Mouse (Mus musculus) adrenal gland, postnatal 25 days (tissue): ENCODE measurements around the gene Sarnp. TPM values are rescaled to one million over a fixed set of nuclear protein-coding genes. Genes with fewer than 3 reads are reported as not detected.
"Not testable (repeated sequence)": the region's sequence is repeated elsewhere in the genome, so short reads cannot be mapped to it uniquely, and the experiment has no call there.

Source experiments
- DNase-seq: peaks from one replicate; pipeline ENCODE4 v3.0.0; 2021; ENCODE audit warnings: mixed read lengths
- total RNA-seq: library from RNA; stranded (reverse); gene quantifications from 2 replicates; pipeline ENCODE4 v1.2.3, GENCODE M21; 2021

The Sarnp gene
- total RNA-seq, 1 experiment from 2014 or later, result 54.6 TPM

DNA sequence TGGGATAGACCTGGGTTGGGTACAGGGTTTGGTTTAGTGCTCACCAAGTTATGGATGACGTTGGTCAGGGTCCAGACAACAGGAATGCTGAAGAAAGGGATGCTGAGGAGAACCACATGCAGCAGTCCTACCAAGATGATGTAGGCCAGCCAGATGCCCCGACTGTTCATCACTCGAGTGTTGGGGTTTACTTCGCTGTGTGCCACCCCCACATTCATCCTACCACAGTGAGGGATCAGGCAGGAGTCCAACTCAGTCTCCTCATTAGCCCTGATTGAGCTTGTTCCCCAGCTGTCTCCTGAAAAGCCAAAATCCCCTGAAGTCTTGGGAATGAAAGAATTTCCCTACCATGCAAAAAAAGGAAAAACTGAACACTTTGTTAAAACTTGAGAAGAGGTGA is 3.1 kb downstream of the Sarnp start:
- no peak for DNase-seq

DNA sequence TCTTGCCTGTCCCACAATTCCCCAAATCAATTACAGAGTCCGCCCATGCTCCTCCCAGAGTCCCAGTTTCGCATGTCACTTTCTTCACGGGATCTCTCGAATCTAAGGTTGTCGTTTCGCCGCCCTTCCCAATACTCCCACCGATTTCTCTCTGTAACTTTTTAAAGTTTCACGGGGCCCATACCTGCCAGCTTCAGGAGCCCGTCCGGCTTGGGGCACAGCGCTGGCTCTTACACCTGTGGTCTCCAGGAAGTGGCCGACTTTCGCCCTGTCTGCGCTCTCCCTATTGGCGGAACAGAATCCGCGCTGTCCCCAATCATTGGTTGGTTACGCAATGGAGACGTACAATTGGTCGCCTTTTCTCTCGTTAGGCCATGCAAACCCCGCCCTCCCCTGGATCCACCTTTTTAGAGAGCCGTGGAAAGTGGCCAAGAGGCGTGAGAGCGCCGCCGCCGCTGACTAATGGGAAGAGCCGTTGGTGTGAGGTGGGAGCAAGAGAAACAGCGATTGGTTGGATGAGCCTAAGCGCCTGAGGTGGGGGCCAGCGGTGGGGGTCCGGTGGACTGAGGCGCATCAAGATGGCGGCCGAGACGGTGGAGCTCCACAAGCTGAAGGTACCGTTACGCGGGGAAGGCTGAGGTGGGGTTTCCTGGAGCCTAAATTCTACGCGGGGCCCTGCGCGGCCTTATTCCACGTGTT is 4.4 kb downstream of the Sarnp start, which contains the start of gene Ormdl2:
Gene Ormdl2, minus strand, starts transcription at position 288 of the 699 bp plus-strand sequence.
- peak; percentile 98 for DNase-seq

GRCm38 (mm10) chr10:128822135-128822534 is 5.0 kb downstream of the Sarnp start:
- no peak for DNase-seq

DNA sequence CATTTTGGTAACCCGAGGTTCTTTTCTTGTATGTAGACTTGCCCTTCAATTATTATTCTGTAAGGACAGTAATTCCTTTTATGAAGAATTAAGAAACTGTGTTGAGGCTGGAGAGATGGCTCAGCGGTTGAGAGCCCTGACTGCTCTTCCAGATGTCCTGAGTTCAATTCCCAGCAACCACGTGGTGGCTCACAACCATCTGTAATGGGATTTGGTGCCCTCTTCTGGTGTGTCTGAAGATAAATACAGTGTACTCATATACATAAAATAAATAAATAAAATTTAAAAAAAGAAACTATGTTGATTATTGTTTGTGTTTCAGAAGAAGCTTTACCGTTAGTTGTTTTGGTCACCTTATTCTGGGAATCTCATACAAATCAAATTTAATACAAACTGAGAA is 6.0 kb downstream of the Sarnp start:
- not testable (repeated sequence) for DNase-seq

GRCm38 (mm10) chr10:128823821-128824220 is 6.7 kb downstream of the Sarnp start:
- no peak for DNase-seq

GRCm38 (mm10) chr10:128837400-128837799 is 20.3 kb downstream of the Sarnp start:
- DNase-seq, result no peak

DNA sequence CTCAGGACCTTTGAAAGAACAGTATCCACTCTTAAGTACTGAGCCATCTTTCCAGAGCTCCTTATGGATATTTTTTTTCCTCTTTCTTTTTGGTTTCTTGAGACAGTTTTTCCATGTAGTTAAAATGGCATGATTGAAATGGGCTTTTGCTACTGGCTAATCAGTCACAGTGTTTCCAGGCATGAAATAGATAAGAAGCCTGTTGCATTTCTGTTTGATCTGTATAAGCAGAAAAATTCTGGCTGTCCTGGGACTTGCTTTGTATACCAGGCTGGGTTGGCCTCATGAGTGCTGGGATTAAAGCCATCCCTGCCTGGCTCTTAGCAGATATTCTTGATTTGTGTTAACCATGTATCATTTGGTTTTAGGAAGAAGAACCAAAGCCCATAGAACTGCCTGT is 22.3 kb downstream of the Sarnp start:
- DNase-seq, result no peak

GRCm38 (mm10) chr10:128840612-128841011 is 23.5 kb downstream of the Sarnp start:
- DNase-seq, result no peak

DNA sequence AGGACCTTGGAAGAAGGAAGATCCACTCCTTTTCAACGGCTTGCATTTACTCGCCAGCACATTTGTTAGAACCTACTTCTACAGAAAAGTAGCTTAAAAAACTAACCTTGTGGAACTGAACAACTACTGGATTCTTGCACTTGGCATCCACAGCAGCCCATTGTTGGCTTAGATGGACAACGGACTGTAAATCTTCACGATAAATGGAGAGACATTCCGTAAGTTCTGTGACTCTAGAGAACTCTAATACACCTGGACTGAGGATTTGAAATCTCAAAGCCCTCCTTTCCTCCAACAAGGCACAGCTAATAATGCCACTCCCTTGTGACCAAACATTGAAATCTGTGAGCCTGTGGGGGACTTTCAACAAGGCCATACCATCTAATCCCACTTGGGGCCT is 26.1 kb downstream of the Sarnp start:
- no peak for DNase-seq

- DNase-seq, result no peak
These were observed 28.4 kb downstream of the Sarnp start for GRCm38 (mm10) chr10:128845516-128845915.

- DNase-seq, result no peak
These were observed 29.5 kb downstream of the Sarnp start for GRCm38 (mm10) chr10:128846664-128847063.

DNA sequence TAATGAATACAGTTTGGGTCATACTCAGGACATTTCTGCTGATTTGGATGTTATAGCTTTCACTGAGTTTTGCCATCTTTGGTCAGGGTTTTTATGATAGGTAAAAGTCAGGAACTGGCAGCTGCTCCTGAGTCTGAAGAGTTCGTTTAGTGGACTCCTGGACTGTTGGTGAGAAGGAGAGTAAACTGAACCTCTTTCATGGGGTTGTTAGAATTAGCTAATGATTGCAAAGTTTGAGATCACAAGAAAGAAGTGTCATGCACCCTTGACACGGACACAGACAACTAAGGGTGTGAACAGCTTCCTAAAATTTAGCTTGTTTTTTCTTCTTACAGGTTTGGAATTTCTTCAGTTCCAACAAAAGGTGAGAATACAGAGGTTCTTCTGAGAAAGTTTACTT is 31.3 kb downstream of the Sarnp start:
- DNase-seq, result no peak

DNA sequence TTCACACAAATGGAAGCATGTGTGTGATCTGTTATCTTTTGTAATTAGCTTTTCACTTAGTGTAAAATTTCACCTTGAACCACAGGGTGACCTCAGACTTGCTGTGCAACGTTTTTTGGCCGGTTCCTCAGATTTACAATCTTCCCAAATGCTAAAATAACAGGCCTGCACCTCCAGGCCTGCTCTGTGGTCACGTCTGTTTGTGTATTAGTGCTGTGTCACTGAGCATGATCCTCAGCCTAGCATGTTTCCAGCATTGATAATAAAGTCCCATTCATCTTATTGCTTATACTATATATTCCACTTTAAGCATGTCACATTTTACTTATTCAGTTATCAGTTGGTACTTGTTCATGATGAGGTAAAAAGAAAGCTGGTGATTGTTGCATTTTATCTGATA is 33.2 kb downstream of the Sarnp start:
- DNase-seq, result no peak

GRCm38 (mm10) chr10:128861176-128861575 is 44.0 kb downstream of the Sarnp start:
- no peak for DNase-seq

- no peak for DNase-seq
These were observed 48.9 kb downstream of the Sarnp start for GRCm38 (mm10) chr10:128866042-128866441.

GRCm38 (mm10) chr10:128866518-128866917 is 49.4 kb downstream of the Sarnp start:
- no peak for DNase-seq

GRCm38 (mm10) chr10:128870341-128870740 is 53.2 kb downstream of the Sarnp start:
- DNase-seq, result no peak

- DNase-seq, result no peak
These were observed 61.2 kb downstream of the Sarnp start for GRCm38 (mm10) chr10:128878291-128878690.

DNA sequence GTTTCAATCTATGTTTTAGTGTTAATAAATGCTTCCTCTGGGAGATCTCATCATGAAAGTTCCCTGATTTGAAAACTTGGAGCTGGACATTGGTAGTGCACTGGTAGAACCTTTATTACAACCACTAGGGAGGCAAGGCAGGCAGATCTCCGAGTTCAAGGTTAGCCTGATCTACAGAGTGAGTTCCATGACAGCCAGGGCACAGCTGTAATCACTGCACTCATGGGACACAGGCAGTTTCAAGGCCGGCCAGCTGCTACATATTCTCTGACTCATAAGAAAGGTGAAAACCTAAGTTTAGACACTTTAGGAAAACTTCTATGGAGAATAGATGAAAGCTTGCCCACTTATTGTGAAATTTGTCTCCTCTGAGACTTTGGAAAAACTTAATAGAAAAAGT is 61.7 kb downstream of the Sarnp start:
- no peak for DNase-seq

- no peak for DNase-seq
These were observed 64.9 kb downstream of the Sarnp start for GRCm38 (mm10) chr10:128882067-128882466.

DNA sequence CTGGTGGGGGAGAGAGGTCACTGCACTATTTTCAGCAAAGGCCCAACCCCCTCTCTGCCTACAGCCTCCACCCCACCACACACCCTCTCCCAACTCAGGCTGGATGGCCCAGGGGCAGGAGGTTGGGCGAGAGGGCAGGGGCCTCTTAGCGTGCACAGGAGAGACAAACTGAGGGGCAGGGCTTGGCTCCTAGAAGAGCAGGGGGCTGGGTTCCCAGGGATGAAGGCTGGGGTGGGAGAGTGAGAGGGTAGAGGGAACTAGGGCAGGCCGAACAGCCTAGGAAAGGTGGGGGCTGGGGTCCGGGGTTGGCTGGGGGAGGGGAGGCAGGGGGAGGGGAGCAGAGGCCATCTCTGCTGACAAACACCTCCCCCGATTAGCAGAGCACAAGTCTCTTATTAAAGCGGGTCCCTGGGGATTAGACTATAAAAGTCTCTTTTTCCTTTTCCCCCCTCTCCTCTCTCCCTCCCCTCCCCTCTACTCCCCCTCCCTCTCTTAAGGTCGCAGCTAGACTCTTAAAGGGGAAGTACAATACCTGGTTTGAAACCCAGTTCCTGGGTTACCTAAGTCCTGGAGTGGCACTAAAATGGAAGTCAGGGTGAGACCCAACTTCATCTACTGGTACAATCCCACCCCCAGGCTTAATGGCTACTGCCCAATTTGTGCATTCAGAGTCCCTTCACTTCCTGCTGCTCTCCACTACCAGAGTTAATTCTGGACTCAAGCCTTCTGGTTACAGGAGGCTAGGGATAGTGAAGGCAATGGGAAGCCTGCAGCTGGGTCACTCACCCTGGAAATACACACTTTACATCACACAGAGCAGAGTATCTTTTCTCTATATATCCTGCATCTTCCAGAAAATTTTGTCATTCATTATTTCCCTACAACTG is 72.1 kb downstream of the Sarnp start:
- no peak for DNase-seq

- no peak for DNase-seq
These were observed 72.7 kb downstream of the Sarnp start for GRCm38 (mm10) chr10:128889846-128890245.
